Mouse (Mus musculus) retina, postnatal 7 days (tissue): ENCODE measurements around the gene Rad21l.
"Not testable (repeated sequence)": the region's sequence is repeated elsewhere in the genome, so short reads cannot be mapped to it uniquely, and the experiment has no call there.

ENCODE experiments used
- DNase-seq: peaks from one replicate; pipeline ENCODE4 v3.0.0-alpha.2; 2012; ENCODE audit warnings: low read depth, low spot score

The Rad21l gene

DNA sequence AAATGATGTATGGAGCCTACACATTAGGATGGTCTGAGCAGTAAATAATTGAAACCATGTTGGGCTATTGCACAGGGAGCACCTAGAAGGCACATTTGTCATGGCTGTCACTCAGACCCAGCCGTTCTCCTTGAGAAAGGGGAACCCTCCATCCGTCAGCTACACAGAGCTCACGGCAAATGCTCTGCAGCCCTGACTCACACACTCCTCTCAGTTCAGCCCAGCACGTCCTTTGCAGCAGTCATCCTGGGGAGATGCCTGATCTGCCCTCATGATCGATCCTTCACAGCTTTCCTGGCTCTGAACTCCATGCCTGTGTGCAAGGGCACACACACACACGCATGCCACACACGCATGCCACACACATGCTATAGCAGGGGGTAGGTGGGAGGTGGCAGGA is 39.0 kb downstream of the Rad21l start:
- no peak for DNase-seq

- DNase-seq: no peak
These were observed 40.3 kb downstream of the Rad21l start for GRCm38 (mm10) chr2:151628011-151628410.

DNA sequence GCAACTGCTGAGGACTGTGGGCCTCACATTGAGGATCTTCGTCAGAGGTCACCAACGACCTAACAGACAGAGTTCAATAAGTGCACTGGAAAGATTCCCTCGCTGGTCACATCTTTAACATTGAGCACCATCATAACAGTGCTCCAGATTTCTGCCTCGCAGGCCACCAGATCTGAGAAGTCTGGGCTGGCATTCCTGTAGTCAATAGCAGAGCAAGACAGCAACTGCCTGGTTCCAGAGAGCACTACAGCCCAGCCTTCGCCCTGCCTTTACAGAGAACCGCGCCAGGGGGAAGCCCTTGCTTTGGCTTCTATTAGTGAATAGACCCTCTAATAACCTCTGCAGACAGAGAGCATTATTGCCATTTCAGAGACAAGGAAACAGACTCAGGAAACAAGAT is 42.0 kb downstream of the Rad21l start:
- no peak for DNase-seq

GRCm38 (mm10) chr2:151623776-151624175 is 44.6 kb downstream of the Rad21l start:
- no peak for DNase-seq

- no peak for DNase-seq
These were observed 51.6 kb downstream of the Rad21l start for GRCm38 (mm10) chr2:151616551-151617329.

GRCm38 (mm10) chr2:151615779-151616178 is 52.6 kb downstream of the Rad21l start:
- not testable (repeated sequence) for DNase-seq

DNA sequence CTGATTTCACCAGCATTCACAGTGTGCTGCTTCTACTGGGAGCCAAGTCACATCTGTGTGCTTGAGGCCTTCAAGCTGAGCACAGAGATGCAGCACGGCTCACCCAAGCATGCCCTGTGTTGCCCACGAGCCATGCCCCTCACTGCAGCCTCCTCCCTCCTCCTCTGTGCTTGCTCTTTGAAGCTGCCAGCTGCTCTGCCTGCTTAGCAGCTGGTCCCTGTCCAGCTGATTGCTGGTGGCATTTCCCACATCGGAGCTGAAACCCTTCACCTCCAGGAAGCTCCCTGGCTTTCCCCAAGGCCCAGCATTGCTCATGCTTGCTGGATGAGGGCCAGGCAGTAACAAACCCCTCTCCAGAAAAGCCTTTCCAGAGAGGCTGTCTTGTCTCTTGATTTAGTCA is 58.4 kb downstream of the Rad21l start:
- DNase-seq: no peak

DNA sequence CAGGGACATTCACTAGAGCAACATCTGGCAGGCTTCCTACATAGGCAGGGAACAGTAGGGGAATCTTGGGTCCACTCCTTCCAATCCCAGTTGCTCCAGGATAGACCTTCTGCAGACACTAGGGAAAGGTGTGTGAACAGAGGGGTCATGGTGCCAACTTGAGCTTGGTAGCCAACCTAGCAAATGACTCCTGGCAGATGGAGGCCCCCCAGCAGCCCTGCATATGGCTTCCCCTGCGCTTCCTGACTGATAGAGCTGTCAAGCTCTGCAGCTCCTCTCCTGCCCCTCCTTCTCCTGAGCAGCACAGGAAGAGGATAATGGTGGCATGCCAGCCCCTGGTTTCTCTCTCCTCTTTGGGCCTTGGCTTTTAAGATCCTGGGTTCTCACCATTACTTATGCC is 59.9 kb downstream of the Rad21l start:
- no peak for DNase-seq

DNA sequence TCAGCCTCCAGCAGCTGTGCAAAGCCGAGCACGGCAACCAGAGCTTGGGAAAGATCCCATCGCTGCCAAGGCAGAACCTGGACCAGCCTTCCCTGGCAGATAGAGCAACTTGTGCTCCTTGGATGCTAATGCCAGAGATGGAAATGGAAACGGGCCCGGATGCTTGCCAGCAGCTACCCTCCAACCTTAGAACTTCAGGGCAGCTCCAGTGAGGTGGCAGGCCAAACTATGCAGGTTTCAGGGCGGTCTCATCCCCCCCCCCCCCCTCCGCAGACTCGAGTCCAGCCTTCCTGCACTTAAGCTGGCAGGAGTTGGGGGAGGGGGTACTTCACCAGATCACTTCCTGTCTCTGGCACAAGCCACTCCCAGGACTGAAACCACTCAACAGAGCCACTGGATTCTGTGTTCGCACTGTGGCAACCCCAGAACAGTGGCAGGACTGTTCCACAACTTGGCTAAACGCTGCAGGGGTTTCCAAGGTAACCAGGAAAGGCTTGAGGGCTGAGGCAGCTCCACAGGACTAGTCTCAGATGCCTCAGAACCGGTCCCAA is 62.8 kb downstream of the Rad21l start:
- no peak for DNase-seq

- no peak for DNase-seq
These were observed 64.7 kb downstream of the Rad21l start for GRCm38 (mm10) chr2:151603630-151604029.

DNA sequence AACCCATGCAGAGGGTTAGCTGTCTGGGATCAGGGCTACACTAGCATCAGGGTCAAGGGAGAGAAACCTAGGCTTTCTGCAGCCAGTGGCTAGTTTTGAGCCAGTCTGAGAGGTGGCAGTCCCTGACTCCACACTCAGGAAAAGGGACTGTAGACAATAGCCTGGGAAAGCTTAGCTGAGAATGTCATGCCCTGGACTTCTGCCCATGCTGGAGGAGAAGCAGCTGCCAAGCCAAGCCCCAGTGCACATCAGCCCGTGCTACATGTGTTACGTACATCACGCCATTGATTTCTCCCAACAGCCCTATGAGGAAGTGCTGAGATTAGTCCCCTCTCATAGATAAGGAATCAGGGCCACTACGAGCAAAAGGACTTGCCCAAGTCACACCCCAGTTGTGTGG is 66.2 kb downstream of the Rad21l start:
- DNase-seq: no peak

DNA sequence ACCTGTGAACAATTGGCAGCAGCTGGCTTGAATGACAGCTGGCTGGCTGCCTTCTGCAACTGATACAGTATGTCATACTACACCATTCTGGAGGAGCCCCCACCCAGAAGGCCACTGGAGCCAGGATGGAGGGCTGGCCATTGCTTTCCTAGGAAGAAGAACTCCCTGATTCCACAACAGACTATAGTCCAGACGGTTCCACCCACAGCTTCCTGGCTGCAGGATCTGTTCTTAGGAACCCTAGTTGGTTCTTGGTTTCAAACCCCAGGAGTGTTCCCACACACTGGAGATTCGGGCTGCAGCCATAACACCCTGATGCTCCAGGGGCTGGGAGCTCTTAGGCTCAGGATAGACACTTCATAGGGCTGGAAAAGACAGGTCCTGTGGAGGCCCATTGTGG is 70.3 kb downstream of the Rad21l start:
- no peak for DNase-seq
